Mouse (Mus musculus): ENCODE data around the gene Cldn5.
A peak's percentile ranks its signal among the peaks of the same experiment; 100 is the strongest.

The Cldn5 gene

GRCm38 (mm10) chr16:18785485-18785884, 8.8 kb downstream of the Cldn5 start:
- DNase-seq (ENCODE audit: low read depth), result peak; percentile 55

DNA sequence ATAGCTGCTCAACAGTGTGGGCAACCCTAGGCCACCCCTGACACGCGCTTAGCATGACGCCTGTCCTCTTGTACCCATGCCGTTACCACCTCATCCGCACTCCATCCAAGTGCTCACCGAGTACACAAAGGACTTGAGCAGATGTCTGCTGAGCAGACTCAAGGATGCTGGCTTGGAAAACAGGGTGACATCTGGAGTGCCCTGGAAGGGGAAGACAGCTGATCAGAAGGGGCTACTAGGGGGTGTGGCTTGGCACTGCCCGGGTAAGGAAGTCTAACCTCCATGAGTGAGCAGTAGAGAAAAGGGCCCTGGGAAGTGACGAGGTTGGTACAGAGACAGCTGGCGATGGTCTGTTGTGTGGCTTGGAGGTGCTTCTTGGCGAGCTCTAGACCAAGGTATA, 10.0 kb downstream of the Cldn5 start:
- no peak for DNase-seq (ENCODE audit: low read depth)

GRCm38 (mm10) chr16:18788627-18789406, 12.2 kb downstream of the Cldn5 start:
- no peak for DNase-seq (ENCODE audit: low read depth)

DNA sequence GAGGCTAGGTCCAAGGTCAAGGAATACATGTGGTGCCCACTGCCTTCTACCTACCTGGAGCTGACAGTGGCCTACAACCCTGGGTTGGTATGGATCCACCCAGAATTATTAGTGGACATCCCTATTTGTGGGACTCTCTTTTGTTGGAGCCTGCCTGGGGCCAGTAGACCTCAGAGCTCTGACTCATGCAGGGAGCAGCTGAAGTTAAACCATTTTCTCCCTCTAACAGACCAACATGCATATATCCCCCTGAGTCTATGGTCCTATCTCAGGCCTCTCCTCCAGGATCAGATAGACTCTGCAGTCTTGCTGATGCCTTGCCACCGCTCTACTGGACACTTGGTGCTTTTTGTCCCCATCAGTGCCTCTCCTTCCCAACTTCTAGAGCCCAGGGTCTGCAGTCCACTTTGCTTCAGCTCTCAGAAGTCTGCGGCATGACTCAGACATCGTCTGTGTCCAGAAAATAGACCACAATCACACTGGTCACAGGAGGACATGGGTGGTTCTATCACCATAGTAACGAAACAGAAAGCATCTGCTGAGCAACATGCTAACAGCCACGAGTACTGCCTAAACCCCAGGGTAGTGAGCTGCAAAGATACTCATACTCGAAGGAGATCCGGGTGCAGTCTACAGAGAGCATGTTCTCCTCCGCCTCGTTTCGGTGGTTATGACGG, 18.7 kb downstream of the Cldn5 start:
- DNase-seq (ENCODE audit: low read depth), result no peak

DNA sequence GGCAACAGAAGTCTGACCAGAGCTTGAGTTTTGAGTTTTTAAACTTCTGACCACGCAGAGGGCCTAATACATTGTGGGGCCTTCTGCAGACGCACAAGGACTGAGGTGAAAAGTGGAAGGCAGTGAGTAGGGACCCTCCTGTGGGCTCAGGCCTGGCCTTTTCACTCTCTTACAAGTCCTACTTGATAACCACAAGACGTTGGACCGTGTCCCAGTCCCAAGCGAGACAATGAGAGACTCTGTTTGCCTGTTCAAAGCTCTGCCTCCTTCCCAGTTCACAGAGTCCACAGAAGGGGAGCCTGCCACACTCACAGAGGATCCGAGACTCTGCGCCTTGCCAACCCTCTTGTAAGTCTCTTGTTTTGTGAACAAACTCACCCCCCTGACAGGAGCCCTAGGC, 20.0 kb downstream of the Cldn5 start:
- no peak for DNase-seq (ENCODE audit: low read depth)

GRCm38 (mm10) chr16:18798151-18798550, 21.5 kb downstream of the Cldn5 start:
- no peak for DNase-seq (ENCODE audit: low read depth)

- no peak for DNase-seq (ENCODE audit: low read depth)
Observed at GRCm38 (mm10) chr16:18798841-18799240, 22.2 kb downstream of the Cldn5 start.

- DNase-seq (ENCODE audit: low read depth), result no peak
Observed at GRCm38 (mm10) chr16:18805746-18806145, 29.1 kb downstream of the Cldn5 start.

DNA sequence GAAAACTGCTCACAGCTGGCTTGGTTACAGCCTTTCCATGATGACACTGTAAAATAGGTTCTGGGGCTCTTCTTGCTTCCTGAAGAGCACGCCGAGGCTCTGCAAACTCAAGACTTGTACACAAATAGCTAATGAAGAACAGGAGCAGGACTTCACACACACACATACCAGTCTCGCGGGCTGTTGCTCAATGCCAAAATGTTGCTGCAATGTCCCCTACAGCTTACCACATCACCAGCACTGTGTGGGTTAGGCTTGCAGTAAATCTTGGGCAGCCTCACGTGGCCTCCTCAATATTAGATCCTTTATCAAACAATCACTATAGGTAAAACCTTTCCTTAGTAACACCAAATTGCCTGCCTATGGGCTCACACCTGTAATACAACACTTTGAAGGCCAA, 32.4 kb downstream of the Cldn5 start:
- DNase-seq (ENCODE audit: low read depth), result no peak

DNA sequence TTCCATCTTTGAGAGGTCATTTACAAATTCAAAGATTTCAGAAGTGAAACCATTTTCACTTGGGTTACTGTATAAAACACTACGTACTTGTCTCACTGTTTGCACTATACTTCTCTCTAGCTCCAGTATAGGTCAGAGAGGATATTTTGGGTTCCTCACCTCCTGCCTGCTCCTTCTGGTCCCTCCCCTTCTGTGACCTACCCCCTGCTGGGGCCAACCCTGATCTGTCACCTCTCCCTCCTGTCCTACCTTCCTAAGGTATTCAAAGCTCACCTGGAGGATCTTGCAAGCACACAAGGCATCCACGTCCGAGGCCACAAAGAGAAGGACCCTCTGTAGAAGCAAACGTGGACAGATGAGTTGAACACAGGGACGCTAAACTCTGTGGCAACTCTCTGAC, 34.4 kb downstream of the Cldn5 start:
- DNase-seq (ENCODE audit: low read depth), result peak; percentile 28

- DNase-seq (ENCODE audit: low read depth), result peak; percentile 91
Observed at GRCm38 (mm10) chr16:18811468-18812384, 35.1 kb downstream of the Cldn5 start, which contains the start of the genes Ufd1 and Cdc45. Gene Ufd1, plus strand, starts transcription at chr16:18811779. Gene Cdc45, minus strand, starts transcription at chr16:18811987.

- DNase-seq (ENCODE audit: low read depth), result peak; percentile 24
Observed at GRCm38 (mm10) chr16:18812385-18812910, 35.8 kb downstream of the Cldn5 start.

DNA sequence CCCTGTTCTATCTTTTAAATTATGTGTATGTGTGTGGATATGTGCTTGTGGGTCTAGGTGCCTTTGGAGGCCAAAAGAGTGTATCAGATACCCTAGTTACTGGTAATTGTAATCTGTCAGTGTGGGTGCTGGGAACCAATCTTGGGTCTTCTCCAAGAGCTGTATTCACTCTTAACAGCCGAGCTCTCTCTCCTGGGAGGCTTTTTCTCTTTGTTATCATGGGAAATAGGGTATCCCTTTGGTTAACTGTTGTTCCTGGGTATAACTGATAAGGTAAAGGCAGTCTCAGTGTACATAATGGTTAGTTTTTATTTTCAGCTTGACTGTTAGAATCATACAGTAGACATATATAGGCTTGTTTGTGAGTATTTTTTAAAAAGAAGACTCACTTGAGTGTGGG, 45.7 kb downstream of the Cldn5 start:
- no peak for DNase-seq (ENCODE audit: low read depth)

GRCm38 (mm10) chr16:18822925-18823324, 46.3 kb downstream of the Cldn5 start:
- DNase-seq (ENCODE audit: low read depth), result no peak
